Mouse (Mus musculus) kidney, adult 2 months (tissue): Measurements from ENCODE around the gene Hnrnpl. TPM values are rescaled to one million over a fixed set of nuclear protein-coding genes. Genes with fewer than 3 reads are reported as not detected.

Source experiments
- DNase-seq: peaks from one replicate; pipeline ENCODE4 v3.0.0; 2021
- H3K27ac ChIP-seq: fragments of 200-500 bp; 2 replicates; pipeline ENCODE4 v1.5.1; 2012; ENCODE audit warnings: low read depth, low read length, control low read depth, inconsistent platforms; ENCODE audit not compliant: insufficient read depth
- H3K27me3 ChIP-seq: fragments of 200-500 bp; replicated peaks from 2 replicates; pipeline ENCODE4 v1.6.1; 2012; ENCODE audit warnings: mild to moderate bottlenecking, moderate library complexity, low read length, inconsistent platforms; ENCODE audit not compliant: control insufficient read depth, insufficient read depth
- H3K36me3 ChIP-seq: fragments of 200-500 bp; 2 replicates; pipeline ENCODE4 v1.6.1; 2012; ENCODE audit warnings: mild to moderate bottlenecking, moderate library complexity, low read length, inconsistent platforms; ENCODE audit not compliant: control insufficient read depth, insufficient read depth
- H3K4me1 ChIP-seq: fragments of 200-500 bp; 2 replicates; pipeline ENCODE4 v1.6.1; 2011; ENCODE audit warnings: low read length; ENCODE audit not compliant: control insufficient read depth, insufficient read depth
- H3K4me3 ChIP-seq: fragments of 200-500 bp; 2 replicates; pipeline ENCODE4 v1.5.1; 2011; ENCODE audit warnings: mild to moderate bottlenecking, low read depth, low read length, control low read depth; ENCODE audit not compliant: insufficient read depth
- CTCF ChIP-seq: fragments of 200-500 bp; conservative IDR thresholded peaks from 2 replicates; pipeline ENCODE4 v1.5.1; 2011; ENCODE audit warnings: low read depth, mild to moderate bottlenecking, control low read depth, low read length, moderate library complexity, mixed read lengths; ENCODE audit not compliant: insufficient read depth, insufficient read length
- POLR2A ChIP-seq: fragments of 200-500 bp; IDR thresholded peaks from one replicate; pipeline ENCODE4 v1.6.1; 2011; ENCODE audit warnings: low read depth, low read length, control low read depth
- WGBS: fragments of 180-500 bp; shearing (Covaris S2); methylation state at CpG from one replicate; pipeline ENCODE4 v1.1.7; 2018; 5-methylcytosine and 5-hydroxymethylcytosine counted together
- polyA plus RNA-seq: library from polyadenylated mRNA; depleted of rRNA; stranded (reverse); fragments of >200 nt; gene quantifications from 2 replicates; pipeline ENCODE4 v1.2.3, GENCODE M21; 2012

The Hnrnpl gene
- polyA plus RNA-seq, 1 experiment: 214 TPM

DNA sequence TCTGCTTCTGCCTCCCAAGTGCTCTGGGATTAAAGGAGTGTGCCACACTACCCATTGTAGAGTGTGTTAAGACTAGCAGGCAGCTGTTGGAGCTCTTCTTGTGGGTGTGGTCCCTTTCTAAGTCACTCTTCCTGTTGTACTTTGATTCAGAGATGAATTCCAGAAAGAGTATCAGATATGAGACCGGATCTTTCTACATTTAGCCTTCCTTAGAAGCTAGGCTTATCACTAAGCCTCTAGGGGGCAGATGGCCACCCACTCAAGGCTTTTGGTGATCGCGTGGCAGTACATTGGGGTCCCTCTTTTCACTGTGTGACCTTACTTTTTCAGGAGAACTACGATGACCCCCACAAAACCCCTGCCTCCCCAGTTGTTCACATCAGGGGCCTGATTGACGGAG is 4.6 kb downstream of the Hnrnpl start:
- H3K4me1 ChIP-seq: peaks cover 20% of the 10 kb centered on the region
- 47% methylated on average over 5 of the region's 5 CpGs for WGBS
- H3K36me3 ChIP-seq: peaks cover 25% of the 10 kb centered on the region
- H3K27ac ChIP-seq: peak overlapping the region; percentile 29
- DNase-seq: no peak
- H3K4me3 ChIP-seq: no peak overlapping the region
- H3K27me3 ChIP-seq: no peaks in the 10 kb centered on the region
- TF ChIP-seq CTCF (peak; percentile 24; the same call in 1 of the 2 replicates), POLR2A (no peak)

DNA sequence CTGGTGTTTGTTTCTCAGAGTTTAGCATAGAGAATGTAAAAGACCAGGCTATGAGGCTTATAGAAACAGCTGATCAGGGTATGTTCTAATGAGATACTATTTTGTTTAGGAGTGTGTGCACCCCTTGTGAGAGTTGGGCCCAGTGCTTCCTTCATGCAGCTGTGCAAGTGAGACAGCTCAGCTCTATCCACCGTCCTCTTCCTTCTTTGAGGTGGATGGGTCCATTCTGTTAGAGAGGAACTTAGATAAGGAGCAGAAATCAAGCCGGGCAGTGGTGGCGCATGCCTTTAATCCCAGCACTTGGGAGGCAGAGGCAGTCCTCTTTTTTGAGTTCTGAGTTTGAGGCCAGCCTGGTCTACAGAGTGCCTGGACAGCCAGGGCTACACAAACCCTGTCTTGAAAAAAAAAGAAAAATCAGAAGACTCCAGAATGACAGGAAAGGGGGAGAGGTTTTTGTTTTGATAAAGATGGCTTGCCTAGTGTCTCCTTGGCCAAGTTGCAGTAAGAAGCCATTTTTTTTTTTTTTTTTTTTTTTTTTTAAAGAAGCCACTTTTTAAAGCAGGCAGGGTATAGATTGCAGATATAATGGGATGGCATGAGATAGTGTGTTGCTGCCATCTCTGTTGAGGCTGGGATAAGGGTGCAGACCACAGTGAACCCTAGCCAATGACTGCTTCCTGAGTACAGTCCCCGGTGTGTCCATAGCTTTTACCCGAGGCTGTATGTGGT is 6.1 kb downstream of the Hnrnpl start:
- 78% methylated on average over 5 of the region's 5 CpGs for WGBS
- peaks cover 32% of the 10 kb centered on the region for H3K36me3 ChIP-seq
- H3K27ac ChIP-seq: no peak overlapping the region
- no peak for DNase-seq
- H3K4me3 ChIP-seq: no peak overlapping the region
- no peak for TF ChIP-seq POLR2A
- TF ChIP-seq CTCF: no peak
- H3K27me3 ChIP-seq: no peaks in the 10 kb centered on the region
- H3K4me1 ChIP-seq: peaks cover 17% of the 10 kb centered on the region

DNA sequence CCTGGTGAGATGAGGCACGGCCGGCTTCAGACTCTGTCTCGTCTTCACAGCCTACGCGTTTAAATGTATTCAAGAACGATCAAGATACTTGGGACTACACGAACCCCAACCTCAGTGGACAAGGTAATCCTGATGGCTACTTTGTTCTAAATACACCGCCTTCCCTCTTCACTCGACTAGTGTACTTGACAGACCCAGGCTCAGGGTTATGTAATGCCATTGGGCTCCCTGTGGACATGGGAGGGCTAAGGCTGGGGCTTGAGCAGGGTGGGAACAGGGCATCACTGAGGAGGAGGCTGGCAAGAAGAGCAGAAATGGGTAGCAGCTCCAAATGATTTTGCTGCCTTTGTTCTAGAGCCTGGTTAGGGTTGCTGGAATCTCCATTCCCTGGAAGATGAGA is 6.9 kb downstream of the Hnrnpl start:
- no peaks in the 10 kb centered on the region for H3K27me3 ChIP-seq
- H3K27ac ChIP-seq: no peak overlapping the region
- H3K36me3 ChIP-seq: peaks cover 33% of the 10 kb centered on the region
- H3K4me1 ChIP-seq: peaks cover 17% of the 10 kb centered on the region
- no peak for DNase-seq
- no peak overlapping the region for H3K4me3 ChIP-seq
- TF ChIP-seq CTCF: no peak
- no peak for TF ChIP-seq POLR2A
- 84% methylated on average over 9 of the region's 9 CpGs for WGBS

DNA sequence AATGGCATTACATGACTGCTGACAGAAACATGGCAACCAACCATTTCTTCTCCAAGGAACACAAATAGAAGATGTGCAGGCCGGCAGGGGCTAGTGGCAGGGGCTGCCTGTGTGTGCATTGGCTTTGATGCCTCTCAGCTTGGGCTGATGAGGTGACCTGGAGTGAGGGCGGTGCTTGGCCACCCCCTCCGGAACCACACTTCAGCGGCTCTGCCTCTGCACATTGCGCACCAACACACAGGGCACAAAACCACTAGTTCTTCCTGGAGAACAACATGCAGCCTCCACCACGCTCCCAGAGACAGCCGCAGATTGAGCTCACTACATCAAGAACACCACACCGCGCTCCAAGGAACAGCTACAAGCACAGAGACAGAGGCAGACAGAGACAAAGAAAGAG is 7.9 kb downstream of the Hnrnpl start:
- TF ChIP-seq POLR2A (no peak), CTCF (no peak)
- 59% methylated on average over 9 of the region's 9 CpGs for WGBS
- H3K4me3 ChIP-seq: no peak overlapping the region
- H3K27me3 ChIP-seq: no peaks in the 10 kb centered on the region
- peaks cover 17% of the 10 kb centered on the region for H3K4me1 ChIP-seq
- DNase-seq: peak; percentile 43
- H3K36me3 ChIP-seq: peaks cover 40% of the 10 kb centered on the region
- no peak overlapping the region for H3K27ac ChIP-seq

DNA sequence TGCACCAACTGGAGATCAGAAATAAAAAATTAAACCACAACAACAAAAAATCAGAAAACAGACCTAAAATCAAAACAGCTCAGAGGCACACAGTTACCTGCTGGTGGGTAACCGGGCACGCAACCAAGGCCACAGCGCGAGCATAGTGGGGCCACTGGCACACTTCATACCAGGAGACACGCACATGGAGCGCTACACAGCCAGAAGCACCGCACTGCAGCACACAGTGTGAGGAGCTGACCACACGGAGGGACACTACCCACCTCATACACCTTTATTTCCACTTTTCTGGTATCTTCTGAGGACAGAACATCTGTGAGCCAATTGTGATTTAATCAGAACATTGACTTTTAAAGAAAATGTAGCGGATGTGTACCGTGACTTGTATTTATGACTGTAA is 8.6 kb downstream of the Hnrnpl start:
- no peak for DNase-seq
- Histone ChIP-seq H3K36me3 (peaks cover 43% of the 10 kb centered on the region), H3K4me1 (peaks cover 22% of the 10 kb centered on the region), H3K27me3 (no peaks in the 10 kb centered on the region), H3K4me3 (no peak overlapping the region), H3K27ac (no peak overlapping the region)
- WGBS: 85% methylated on average over 10 of the region's 10 CpGs
- TF ChIP-seq CTCF (no peak), POLR2A (no peak)

DNA sequence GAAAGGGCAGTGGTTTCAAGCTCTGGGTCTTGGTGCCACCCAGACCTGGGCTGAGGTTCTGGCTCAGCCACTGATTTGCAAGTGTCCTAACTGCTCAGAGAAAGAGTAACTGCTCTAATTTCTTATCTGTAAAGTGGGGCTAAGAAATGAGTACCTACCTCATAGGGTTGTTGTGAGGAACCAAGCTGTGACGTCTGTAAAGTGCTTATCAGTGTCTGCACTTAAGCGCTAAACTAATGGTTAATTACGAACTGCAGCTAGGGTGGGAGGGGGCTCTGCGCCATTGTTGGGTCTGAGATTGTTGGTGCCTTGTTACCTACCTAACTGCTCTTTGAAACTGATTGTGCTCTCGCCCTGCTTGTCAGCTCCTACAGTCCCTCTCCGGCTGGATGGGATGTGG is 9.2 kb downstream of the Hnrnpl start:
- H3K27me3 ChIP-seq: no peaks in the 10 kb centered on the region
- H3K27ac ChIP-seq: no peak overlapping the region
- TF ChIP-seq CTCF (no peak), POLR2A (no peak)
- no peak overlapping the region for H3K4me3 ChIP-seq
- peaks cover 21% of the 10 kb centered on the region for H3K4me1 ChIP-seq
- H3K36me3 ChIP-seq: peaks cover 45% of the 10 kb centered on the region
- DNase-seq: no peak
- 72% methylated on average over 6 of the region's 6 CpGs for WGBS

DNA sequence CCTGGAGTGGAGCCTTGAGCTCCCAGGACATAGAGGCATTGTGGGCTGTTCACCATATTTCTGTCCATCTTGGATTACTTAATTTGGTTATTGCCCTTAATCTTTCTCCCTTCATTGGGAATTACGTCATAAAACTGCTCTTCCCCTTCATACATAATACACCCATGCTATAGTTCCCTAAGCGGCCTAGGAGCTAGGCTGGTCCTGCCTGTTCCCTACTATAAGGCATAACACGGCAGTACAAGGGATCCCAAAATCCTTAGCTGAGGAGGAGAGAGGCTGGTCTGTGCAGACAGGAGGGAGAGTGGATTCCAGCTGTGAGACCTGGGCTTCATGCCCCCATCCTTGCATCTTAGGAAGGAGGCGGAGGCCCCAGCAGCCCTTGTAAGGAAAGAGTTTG is 9.6 kb downstream of the Hnrnpl start:
- H3K27me3 ChIP-seq: no peaks in the 10 kb centered on the region
- no peak overlapping the region for H3K27ac ChIP-seq
- WGBS: 77% methylated on average over 4 of the region's 4 CpGs
- DNase-seq: no peak
- no peak overlapping the region for H3K4me3 ChIP-seq
- peaks cover 45% of the 10 kb centered on the region for H3K36me3 ChIP-seq
- no peak for TF ChIP-seq CTCF
- TF ChIP-seq POLR2A: no peak
- peaks cover 19% of the 10 kb centered on the region; the same call in 1 of the 2 replicates for H3K4me1 ChIP-seq
